Mouse (Mus musculus): ENCODE measurements around the gene Podn.

Gene Podn

GRCm38 (mm10) chr4:108037027-108037426 lies 59.2 kb downstream of the Podn start:
- DNase-seq = no peak

GRCm38 (mm10) chr4:108033041-108033764 lies 63.0 kb downstream of the Podn start:
- DNase-seq = no peak

- DNase-seq = no peak
These were observed 63.8 kb downstream of the Podn start for GRCm38 (mm10) chr4:108032352-108032849.

GRCm38 (mm10) chr4:108031502-108032351 lies 64.5 kb downstream of the Podn start:
- peak; percentile 60 to 80 for DNase-seq

GRCm38 (mm10) chr4:108030888-108031501 lies 65.2 kb downstream of the Podn start:
- DNase-seq = peak; percentile 19 to 67

GRCm38 (mm10) chr4:108026193-108026592 lies 70.1 kb downstream of the Podn start:
- no peak for DNase-seq

- DNase-seq = peak; percentile 71 to 92
These were observed 71.0 kb downstream of the Podn start for GRCm38 (mm10) chr4:108025269-108025668.

GRCm38 (mm10) chr4:108024641-108025040 lies 71.6 kb downstream of the Podn start:
- peak; percentile 47 to 91 for DNase-seq

GRCm38 (mm10) chr4:108023186-108023585 lies 73.1 kb downstream of the Podn start:
- peak; percentile 31 to 63 for DNase-seq

- no peak for DNase-seq
These were observed 76.1 kb downstream of the Podn start for GRCm38 (mm10) chr4:108020178-108020577.

- DNase-seq = no peak
These were observed 77.0 kb downstream of the Podn start for GRCm38 (mm10) chr4:108018961-108019921.

- no peak for DNase-seq
These were observed 77.9 kb downstream of the Podn start for GRCm38 (mm10) chr4:108018241-108018923.

- DNase-seq = no peak
These were observed 78.4 kb downstream of the Podn start for GRCm38 (mm10) chr4:108017839-108018238.

GRCm38 (mm10) chr4:108016321-108016720 lies 79.9 kb downstream of the Podn start:
- no peak for DNase-seq

GRCm38 (mm10) chr4:108015067-108015765 lies 81.0 kb downstream of the Podn start:
- DNase-seq = peak; percentile 49 to 79

GRCm38 (mm10) chr4:108014466-108014865 lies 81.8 kb downstream of the Podn start:
- no peak for DNase-seq

- DNase-seq = no peak
These were observed 87.7 kb downstream of the Podn start for GRCm38 (mm10) chr4:108008541-108008940.

GRCm38 (mm10) chr4:108007532-108008103 lies 88.6 kb downstream of the Podn start:
- DNase-seq = no peak

- no peak for DNase-seq
These were observed 90.9 kb downstream of the Podn start for GRCm38 (mm10) chr4:108005328-108005727.

GRCm38 (mm10) chr4:107999380-107999779 lies 96.9 kb downstream of the Podn start:
- no peak for DNase-seq

Data from kidney, postnatal 25 days (tissue).